Mouse (Mus musculus): ENCODE results near the gene Gm21822. TPM values are rescaled to one million over a fixed set of nuclear protein-coding genes. Genes with fewer than 3 reads are reported as not detected.
"Not testable (repeated sequence)": the region's sequence is repeated elsewhere in the genome, so short reads cannot be mapped to it uniquely, and the experiment has no call there.

Gm21822 gene
- polyA plus RNA-seq (2015; fragmentation: Nextera tagmentation; extraction: Ambion mirVana), result not detected in 2 replicates

DNA sequence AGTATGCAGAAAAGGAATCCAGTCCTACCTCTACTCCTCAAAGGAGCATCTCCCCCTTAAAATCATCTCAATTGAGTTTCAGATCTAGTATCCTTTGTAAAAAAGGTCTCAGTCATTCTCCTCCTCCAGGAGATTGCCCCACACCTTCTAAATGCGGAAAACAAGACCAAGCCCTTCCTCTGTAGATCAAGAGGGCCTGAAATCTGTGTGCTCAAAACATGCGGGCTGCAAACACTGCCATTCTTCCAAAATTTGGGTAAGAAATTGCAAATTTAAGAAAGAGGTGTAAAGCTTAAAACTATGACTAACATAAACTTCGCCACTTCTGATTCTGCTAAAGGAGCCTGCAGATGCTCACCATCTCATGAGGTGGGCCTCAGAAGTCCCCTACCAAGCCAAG lies at the start of gene Gm21822:
Gene Gm21822, plus strand, starts transcription at position 301 of the 400 bp plus-strand sequence.
- not testable (repeated sequence) for H3K27me3 ChIP-seq (ENCODE audit: control insufficient read depth, insufficient read depth, low read depth, low read length); H3K4me2 ChIP-seq (ENCODE audit: low read depth, low read length); H3K27ac ChIP-seq (ENCODE audit: low read length); H3K9me3 ChIP-seq (replicated peaks; ENCODE audit: control insufficient read depth, low read length); H3K9ac ChIP-seq (ENCODE audit: low read depth, low read length); ATAC-seq (ENCODE audit: low read depth); H3K36me3 ChIP-seq (ENCODE audit: control insufficient read depth, insufficient read depth); H3K4me3 ChIP-seq (ENCODE audit: low read depth, low read length); H3K4me1 ChIP-seq (ENCODE audit: control insufficient read depth, low read depth, low read length)
- WGBS (ENCODE audit: insufficient replicate concordance), result no CpG with 5 or more reads among the region's 3 CpGs
